Mouse (Mus musculus) retina, postnatal 1 day (tissue): ENCODE data around the gene Gm45521.

Experiments used
- DNase-seq: peaks from one replicate; pipeline ENCODE4 v3.0.0-alpha.2; 2012

The Gm45521 gene

DNA sequence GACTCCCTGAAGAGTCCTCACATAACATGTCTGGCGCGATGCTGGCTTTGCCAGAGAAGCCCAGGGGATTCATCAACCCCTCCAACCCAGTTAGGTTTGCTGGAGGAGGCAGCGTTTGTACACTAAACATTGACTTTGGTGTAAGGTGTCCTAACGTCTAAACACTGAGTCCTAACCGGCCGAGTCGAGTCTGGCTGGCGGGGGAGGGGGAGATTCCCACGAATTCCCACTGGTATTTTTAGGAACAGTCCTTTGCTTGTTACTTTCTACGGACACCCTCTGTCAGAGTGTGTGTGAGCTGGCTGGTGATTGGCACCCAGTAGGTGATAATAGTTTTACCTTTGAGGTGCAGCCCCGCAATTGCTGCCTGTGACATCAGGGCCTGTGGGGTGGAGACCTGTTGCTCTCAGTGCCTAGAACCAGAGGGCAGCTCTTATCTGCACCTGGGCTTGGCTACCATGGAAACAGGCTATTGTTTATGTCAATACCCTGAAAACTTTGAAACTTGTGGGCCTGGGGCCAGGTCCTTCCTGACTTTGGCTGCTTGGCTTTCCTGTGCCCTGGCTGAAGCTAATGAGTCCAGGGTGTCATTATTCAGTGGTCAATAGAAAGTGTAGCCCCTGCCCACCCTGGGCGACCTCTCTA lies 4.4 kb upstream of the Gm45521 start:
- no peak for DNase-seq

DNA sequence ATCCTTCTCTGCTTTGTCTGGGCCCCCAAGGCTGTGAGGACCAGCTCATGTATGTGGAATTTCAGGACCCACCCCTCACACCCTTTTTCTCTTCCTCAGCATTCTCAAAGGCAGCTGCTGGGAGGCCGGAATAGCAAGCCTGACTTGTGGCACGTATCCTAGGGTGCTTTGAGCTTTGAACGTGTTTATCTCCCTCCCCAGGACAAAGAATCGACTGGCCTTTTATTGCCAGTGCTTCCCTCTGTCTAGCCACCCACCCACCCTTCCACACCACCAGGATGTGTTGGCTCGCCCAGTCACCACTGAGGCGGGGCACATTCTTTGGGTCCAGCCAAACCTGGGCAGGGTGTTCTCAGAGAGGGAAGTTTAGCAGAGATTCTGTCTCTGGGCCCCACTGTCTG lies 3.0 kb upstream of the Gm45521 start:
- no peak for DNase-seq

DNA sequence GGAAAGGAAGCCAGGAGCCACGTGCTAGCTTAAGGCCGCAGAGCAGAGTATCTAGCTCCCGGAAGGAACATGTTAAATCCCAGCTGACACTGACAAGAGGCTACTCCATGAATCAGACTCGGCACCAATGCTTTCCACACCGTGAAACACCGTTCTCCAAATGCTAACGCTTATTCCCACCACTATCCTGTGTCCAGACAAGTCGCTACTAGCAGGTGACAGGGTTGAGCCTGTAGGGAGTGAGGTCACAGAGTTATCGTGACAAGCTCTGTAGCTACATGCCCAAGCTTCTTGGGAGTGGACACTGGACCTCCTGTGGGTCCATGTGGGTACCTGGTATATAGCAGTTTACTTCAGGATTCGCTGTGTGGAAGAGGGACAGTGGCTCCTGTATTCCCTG lies 661 bp upstream of the Gm45521 start:
- no peak for DNase-seq

DNA sequence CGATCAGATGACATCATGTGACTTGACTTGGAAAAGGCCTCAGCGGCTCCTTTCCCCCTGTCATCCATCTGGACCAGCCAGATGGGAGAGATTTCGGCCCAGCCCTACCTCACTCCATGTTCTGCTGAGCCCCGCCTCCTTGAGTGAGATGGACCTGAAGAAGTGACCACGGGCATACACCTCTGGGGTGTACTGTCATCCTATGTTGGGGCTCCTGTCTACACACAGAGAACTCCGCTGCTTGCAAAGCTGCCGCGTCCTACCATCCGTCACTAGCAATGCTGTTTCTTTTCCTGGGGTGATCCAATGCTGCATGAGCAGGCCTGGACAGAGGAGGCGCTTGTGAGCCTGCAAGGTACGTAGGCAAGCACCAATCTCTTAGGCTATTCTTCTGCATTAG lies 3.5 kb downstream of the Gm45521 start:
- DNase-seq = peak; percentile 67

DNA sequence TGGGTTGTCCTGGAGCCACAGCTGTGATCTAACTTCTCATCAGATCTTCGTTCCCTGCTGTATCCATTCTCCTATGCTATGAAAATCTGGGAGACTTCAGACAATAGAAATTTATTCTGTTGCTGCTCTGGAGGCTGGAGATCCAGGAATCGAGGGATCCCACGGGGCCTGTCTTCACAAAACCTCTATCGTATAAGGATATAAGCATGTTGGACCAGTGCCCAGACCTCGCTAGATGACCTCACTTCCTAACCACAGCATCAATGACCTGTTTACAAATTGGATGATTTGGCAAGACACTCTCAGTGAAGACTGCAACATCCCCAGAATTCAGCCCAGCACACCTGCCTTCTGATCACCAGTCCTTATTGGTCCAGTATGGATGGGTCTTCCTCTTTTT lies 4.6 kb downstream of the Gm45521 start:
- peak; percentile 54 for DNase-seq

DNA sequence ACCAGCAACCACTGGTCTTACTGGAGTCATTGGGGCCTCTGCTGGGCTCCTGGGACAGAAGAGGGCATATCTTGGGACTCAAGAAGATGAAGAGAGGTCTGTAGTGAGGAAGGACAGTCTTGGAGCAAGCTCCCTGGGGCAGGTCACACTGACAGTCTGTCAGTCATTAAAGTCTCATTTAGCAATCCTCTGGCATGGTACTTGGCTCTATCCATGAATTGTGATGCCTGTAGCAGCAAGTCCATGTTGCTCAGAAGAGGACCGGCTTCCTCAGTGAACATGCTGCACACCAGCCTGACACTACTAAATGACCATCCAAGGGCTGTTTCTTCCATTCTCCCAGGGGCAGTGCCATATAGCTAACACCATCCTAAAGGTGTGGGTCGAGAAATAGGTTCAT lies 5.5 kb downstream of the Gm45521 start:
- no peak for DNase-seq

DNA sequence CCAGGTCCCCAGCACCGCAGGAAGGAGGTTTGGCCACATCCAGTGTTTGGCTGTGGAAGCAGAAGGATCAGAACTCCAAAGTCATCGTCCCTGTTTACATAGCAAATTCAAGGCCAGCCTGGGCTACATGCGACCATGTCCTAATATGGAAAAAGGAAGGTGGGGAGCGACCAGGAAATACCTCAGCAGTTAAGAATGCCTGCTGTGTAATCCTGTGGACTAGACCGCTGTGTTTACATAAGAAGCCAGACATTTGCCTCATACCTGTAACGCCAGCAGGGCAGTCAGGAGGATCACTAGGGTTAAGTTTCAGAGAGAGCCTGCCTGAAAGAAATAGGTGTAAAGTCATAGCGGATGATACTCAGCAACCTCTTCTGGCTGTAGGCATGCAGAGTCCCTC lies 6.1 kb downstream of the Gm45521 start:
- DNase-seq = no peak

DNA sequence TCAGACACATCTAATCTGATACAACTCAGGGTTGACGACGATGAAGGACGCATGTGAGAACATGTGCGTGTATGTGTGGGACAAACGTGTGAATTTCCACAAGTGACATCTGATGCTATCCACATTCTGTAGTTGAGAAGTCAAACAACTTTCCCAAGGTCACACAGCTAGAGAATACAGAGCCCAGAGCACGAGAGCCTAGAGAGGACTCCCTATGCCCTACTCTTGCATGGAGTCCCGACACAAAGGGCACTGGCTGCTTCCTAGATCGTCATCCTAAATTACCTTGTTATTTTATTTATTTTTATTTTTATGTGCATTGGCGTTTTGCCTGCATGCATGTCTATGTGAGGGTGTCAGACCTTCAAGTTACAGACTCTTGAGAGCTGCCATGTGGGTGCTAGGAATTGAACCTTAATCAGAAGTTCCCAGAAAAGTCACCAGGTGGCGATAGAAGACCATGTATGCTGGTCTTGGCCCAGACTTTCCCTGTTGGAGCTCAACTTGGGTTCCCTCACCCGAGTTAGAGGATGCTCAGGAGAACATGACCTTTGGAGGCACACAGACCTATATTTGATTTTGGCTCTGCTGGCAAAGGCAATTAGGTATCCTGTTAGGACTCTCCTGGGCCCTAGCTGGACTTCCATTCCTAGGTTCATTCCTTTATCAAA lies 7.3 kb downstream of the Gm45521 start:
- DNase-seq = peak; percentile 83

DNA sequence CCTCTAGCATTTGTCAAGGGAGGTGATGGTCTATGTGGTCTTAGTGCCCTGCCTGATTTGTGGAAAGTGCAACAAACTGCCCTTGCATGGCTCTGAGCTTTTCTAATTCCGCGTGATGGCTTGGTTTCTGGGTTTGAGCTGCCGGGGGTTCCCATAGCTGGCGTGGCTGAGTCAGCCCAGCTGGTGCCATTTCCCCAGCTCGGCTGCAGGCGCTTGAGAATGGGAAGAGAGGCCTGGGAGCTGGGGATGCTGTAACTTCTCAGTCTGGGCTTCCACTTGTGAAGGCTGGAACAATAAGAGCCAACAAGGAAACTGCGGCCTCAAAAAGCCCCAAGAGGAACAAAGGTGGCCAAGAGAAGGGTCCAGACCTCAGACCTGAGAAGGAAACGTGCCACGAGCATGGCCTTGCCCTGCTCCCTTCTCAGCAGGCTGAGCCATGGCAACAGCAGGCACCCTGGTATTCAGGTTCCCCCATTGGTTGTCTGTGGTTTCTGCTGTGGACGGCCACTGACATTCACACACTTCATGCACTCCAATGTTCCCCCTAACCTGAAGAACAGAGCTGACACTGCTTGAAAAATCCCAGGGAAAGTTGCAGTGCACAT lies 14.9 kb downstream of the Gm45521 start:
- DNase-seq = no peak

DNA sequence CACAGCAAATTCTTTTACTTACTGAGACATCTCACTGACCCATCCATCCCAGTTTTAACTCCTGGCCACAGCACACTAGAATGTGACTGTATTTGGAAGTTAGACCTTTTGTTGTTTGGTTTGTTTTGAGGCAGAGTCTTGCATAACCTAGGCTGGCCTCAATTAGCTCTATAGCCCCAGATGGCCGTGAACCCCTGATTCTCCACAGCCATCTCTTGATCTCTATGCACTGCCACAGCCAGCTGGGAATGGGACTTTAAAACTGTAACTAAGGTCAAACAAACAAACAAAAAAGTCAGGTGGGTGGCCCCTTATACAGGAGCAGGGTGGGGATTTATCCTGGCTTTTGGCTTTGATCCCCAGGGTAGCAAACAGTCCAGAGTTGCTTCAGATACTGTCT lies 17.6 kb downstream of the Gm45521 start:
- no peak for DNase-seq

DNA sequence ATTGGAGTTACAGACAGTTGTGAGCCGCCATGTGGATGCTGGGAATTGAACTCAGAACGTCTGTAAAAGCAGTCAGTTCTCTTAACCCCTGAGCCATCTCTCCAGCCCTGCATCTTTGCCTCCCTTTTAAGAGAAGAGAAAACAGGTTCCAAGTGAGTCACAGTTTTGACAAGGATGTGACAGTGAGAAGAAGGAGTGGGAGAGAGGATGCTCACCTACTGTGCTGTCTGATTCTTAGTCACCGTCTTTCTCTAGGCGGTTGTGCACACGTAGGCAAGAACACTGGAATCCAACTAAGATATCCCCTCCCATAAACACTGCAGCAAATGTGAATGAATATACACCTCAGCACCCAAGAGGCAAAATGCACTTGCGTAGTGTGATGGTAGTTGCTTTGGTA lies 18.1 kb downstream of the Gm45521 start:
- DNase-seq = no peak

DNA sequence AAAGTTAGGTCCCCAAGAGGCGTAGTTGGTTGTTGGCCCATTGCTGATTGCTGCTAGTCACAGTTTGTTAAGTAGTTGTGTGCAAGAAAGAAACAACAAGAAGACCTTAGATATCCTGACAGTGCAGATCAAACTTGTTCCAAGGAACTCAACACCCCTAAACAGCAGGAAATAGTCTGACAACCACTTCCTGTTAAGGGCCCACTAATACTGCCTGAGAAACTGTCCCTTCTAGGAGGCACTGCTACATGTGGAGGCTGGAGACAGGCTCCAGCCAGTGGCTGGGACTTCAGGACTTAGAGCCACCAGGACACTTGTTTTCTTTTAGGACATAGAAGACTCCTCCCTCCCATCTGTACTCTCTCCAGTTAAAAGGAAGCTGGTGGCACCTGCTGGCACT lies 20.4 kb downstream of the Gm45521 start:
- DNase-seq = no peak

DNA sequence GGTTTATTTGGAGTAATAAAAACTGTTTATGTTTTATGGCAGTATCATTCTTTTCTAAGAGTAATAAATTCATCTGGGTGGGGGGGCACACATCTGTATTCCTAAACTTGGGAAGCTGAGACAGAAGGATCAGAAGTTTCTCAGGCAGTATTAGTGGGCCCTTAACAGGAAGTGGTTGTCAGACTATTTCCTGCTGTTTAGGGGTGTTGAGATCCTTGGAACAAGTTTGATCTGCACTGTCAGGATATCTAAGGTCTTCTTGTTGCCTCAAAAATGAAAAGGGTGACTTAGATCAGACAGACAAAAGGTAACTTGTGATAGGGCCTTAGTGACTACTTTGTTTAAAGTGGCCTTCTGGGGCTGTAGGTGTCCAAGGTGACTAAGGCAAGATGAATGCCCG lies 21.1 kb downstream of the Gm45521 start:
- DNase-seq = no peak

DNA sequence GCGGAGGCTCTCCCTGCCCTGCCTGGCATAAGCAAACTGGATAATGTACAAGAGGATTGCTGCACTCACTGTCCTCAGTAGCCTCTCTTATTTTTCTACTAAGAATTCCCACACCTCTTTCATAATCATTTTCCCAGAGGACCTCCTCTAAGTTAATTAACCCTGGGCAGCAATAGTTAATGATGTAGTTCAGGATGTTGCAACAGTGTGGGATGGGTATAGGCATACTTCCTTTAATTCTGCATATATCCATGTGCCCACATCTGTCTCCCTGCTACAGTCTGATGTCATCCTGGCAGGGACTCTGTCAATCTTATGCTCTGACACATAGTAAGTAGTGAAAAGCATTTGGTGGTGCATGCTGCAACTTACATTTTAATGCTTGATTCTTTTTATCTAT lies 24.1 kb downstream of the Gm45521 start:
- no peak for DNase-seq

DNA sequence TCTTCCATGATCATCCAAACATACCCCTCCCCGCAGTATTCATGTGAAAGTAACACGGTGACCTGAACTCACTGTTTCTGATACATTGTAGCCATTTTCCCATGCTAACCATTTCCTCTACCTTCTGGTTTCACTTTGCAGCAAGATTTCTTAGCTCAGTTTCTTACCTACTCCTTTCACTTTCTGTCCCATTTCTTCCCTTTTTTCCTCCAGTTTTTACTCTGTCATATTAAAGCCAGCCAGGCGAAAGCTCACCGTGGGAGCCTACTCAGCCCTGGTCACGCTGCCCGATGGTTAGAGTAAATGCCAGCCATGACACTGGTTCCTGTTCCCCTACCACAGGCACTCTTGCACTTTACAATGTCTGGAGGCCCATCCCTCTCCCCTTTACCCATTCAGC lies 29.8 kb downstream of the Gm45521 start:
- DNase-seq = no peak

DNA sequence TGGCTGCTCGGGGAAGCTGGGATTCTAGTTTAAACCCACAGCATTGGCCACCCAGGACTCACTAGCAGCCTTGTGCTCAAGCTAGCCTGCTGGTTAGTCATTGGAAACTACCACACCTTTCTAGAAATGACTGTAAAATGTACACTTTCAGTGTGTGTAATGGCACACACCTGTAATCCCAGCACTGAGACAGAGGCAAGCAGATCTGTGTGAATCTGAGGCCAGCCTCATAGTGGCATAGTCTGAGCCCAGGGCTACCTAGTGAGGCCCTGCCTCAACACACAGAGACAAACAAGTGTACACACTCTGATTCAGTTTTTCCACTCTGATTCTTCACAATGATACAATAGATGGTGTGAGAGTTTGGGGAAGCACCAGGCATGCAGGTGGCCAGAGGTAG lies 32.3 kb downstream of the Gm45521 start:
- DNase-seq = no peak

DNA sequence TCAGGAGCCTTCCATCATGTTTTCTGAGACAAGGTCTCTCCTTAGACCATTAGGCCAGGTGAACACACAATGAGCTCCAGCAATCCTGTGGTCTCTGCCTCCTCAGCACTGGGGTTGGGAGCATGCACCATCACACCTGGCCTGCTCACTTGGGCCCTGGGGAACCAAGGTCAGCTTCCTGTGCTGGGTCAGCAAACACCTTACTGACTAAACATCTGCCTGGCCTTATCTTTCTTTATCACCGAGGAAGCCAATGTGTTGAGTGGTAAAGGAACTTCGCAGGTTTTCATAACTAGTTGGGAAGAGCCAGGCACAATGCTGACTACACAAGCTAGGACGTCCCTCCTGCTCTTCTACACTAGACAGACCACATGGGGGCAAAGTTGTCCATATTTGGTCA lies 32.9 kb downstream of the Gm45521 start:
- no peak for DNase-seq

DNA sequence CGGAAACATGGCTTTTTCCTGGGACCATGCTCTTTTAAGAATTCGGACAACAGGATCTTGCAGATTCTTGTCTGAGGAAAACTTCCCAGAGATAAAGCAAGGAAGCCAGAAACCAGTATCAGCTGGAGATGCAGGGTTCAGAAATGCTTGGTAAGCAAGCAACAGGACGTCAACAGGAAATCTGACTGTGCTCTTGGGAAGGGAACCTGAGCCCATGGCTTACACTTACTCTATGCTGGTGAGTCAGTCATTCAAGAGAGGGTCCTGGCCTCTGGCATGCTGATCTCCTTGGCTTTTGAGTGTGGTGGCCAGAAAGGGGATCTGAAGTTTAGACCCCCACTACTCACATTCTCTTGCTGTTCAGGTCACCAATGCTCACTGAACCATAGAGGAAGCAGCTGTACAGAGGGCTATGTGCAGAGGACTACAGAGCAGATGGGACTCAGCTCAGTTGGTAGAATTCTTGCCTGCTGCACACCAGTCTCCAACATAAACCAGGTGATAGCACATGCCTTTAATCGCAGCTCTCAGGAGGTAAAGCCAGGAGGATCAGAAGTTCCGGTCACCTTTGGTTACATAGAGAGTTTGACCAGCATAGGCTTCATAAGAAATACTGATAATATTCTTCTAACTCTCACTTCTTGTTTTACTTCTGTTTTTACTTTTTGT lies 34.2 kb downstream of the Gm45521 start:
- no peak for DNase-seq

DNA sequence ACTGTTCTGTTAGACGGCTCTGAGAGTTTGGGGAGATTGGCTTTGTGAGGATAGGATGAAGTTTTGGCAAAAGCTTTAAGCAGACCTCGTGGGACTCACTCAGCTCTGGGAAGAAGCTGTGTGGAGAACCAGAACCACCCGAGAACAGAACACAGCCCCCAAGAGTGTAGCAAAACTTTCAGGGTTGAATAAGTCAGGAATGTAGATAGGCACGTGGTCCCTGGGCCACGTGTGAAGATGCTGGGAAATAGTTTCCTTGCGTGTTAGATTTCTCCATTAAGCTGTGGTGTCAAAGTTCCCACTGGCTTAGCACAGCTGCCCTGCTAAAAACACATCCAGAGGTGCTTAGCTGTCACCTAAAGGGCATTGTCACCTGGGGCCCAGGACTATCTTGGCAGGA lies 35.1 kb downstream of the Gm45521 start:
- no peak for DNase-seq

DNA sequence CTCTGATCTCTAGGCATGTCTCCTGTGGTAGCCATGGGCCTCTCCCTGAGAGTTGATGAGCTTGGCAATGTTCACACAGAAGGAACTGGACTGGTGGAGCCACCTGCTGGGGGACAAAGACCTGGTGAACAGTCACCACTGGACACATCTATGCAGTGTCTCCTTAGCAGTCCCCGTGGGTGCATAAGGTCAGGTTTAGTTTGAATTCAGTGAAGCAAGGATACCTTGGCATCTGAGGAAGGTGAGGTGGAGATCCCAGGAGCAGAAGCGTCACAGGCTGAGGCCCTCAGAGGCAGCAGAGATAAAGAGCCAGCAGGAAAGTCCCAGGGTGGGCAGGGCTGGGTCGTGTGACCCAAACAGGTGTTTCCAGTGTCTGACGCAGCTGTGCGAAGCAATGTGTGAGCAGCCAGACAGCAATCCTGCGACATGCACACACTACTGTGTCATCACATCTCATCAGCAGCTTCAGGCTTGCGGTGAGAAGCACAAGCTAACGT lies 37.2 kb downstream of the Gm45521 start, which contains the start of gene Dnase1l3:
Gene Dnase1l3, minus strand, starts transcription at position 303 of the 497 bp plus-strand sequence.
- peak; percentile 32 for DNase-seq

DNA sequence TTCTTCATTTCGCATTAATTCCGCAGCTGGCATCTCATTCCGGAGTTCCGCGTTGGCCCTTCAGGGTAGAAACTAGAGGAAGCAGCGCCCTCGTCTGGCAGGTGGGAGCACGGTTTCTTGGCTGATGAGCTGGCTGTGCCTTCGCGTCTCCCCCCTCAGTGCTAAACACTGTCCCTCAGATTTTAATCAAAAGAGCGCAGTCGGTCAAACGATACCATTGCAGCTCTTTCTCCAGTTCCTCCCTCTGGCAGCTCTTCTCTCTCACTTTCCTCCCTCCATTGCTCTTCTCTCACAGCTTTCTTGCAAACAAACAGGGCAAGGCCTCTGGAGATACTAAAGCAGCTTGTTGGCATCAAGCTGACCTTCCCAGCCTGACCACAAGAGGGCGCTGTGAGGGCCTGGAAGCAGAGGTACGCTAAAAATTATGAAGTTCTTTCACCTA lies 40.2 kb downstream of the Gm45521 start:
- peak; percentile 91 for DNase-seq

DNA sequence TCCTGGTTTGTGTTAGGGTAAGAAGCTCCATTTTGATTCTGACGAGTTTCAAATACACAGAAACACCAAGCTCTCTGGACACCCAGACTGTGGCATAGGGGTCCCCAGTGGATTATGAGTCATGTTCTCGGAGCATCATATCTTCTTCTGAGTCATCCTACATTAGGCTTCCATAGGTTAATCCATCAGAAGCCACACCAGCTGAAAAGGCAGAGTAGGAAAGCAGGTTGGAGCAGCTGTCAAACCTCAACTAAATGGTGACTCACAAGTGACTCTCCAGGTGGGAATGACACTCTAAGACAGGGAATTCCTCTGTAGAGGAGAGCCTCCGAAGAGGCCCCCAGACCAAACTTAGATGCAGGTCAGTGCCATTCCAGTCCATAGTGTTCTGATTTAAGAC lies 41.9 kb downstream of the Gm45521 start:
- no peak for DNase-seq

DNA sequence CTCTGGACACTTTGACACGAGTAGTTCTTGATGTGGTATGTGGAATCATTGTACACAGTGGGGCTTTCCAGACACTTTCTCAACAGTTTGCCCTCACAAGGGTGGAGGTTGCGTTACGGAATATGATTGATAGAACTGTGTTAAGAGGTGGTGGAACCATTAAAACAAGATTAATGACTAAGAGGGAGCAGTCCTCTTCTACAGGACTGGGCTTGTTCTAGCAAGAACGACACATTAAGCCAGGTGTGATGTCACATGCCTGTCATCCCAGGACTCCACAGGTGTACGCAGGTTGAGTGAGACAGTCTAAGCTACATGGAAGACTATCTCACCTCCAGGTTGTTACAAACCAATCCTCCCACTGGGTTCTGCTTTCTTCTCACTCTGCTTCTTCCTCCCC lies 42.3 kb downstream of the Gm45521 start:
- DNase-seq = no peak

DNA sequence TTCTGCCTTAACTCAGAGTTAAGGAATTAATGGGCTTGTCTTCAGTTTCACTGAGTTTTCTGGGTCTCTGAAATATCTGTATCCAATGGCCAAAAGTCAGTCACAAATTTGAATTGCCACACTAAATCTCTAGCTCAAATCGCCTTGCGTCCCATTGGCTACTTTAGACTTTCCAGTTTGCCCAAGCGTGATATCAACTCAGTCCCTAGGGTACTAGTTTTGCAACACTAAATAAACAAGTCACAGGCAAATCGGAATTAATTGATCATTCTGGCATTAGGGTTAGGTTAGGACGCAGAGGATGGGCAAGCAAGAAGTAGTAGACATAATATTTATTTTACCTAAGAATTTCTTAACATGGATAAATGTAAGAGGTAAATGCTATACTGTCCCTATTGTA lies 43.2 kb downstream of the Gm45521 start:
- no peak for DNase-seq
